Mouse (Mus musculus) intestine, postnatal 0 days (tissue): ENCODE results near the gene Igf1. TPM values are rescaled to one million over a fixed set of nuclear protein-coding genes. Genes with fewer than 3 reads are reported as not detected.

ENCODE experiments used
- ATAC-seq: fragments of 200-750 bp; cut with Nextera tagmentation; 2 replicates; pipeline ENCODE4 v1.8.0; 2017; ENCODE audit warnings: mild to moderate bottlenecking, moderate TSS enrichment, moderate library complexity
- H3K27ac ChIP-seq: fragments of 300-500 bp; sonication (generic); 2 replicates; pipeline ENCODE4 v1.5.1; 2014; ENCODE audit warnings: mild to moderate bottlenecking, low read depth, low read length, moderate library complexity
- H3K27me3 ChIP-seq: fragments of 300-500 bp; sonication (generic); replicated peaks from 2 replicates; pipeline ENCODE4 v1.6.1; 2014; ENCODE audit warnings: low read length, mixed read lengths; ENCODE audit not compliant: control insufficient read depth, insufficient read depth
- H3K36me3 ChIP-seq: fragments of 300-500 bp; sonication (generic); 2 replicates; pipeline ENCODE4 v1.6.1; 2014; ENCODE audit warnings: mild to moderate bottlenecking, moderate library complexity; ENCODE audit not compliant: control insufficient read depth, insufficient read depth
- H3K4me1 ChIP-seq: fragments of 300-500 bp; sonication (generic); replicated peaks from 2 replicates; pipeline ENCODE4 v1.6.1; 2014; ENCODE audit warnings: antibody characterized with exemption, low read length, mixed read lengths; ENCODE audit not compliant: control insufficient read depth, insufficient read depth
- H3K4me2 ChIP-seq: fragments of 300-500 bp; sonication (generic); replicated peaks from 2 replicates; pipeline ENCODE4 v1.6.1; 2014; ENCODE audit warnings: low read depth, mild to moderate bottlenecking, moderate library complexity
- H3K4me3 ChIP-seq: fragments of 300-500 bp; sonication (generic); 2 replicates; pipeline ENCODE4 v1.5.1; 2014; ENCODE audit warnings: low read depth, low read length
- H3K9ac ChIP-seq: fragments of 300-500 bp; sonication (generic); 2 replicates; pipeline ENCODE4 v1.6.1; 2014; ENCODE audit warnings: mild to moderate bottlenecking, low read depth, low read length
- H3K9me3 ChIP-seq: fragments of 300-500 bp; sonication (generic); 2 replicates; pipeline ENCODE4 v1.6.1; 2016; ENCODE audit warnings: mixed run types; ENCODE audit not compliant: control insufficient read depth
- CTCF ChIP-seq: sonication (generic); IDR thresholded peaks from 2 replicates; pipeline ENCODE4 v1.5.1; 2016; ENCODE audit warnings: low read depth, mild to moderate bottlenecking, control low read depth, antibody characterized with exemption, moderate library complexity
- WGBS: fragments of 180-500 bp; shearing (Covaris S2); extraction: QIAGEN DNeasy Blood & Tissue Kit; methylation state at CpG from one replicate; pipeline ENCODE4 v1.1.7; 2014; 5-methylcytosine and 5-hydroxymethylcytosine counted together
- polyA plus RNA-seq: library from polyadenylated mRNA; unstranded; fragments of >200 nt; fragmentation: Nextera tagmentation; extraction: Ambion mirVana; gene quantifications from 2 replicates; pipeline ENCODE4 v1.2.1, GENCODE M21; 2015

Igf1 gene
- polyA plus RNA-seq, 1 experiment from 2014 or later = 13.3 TPM

DNA sequence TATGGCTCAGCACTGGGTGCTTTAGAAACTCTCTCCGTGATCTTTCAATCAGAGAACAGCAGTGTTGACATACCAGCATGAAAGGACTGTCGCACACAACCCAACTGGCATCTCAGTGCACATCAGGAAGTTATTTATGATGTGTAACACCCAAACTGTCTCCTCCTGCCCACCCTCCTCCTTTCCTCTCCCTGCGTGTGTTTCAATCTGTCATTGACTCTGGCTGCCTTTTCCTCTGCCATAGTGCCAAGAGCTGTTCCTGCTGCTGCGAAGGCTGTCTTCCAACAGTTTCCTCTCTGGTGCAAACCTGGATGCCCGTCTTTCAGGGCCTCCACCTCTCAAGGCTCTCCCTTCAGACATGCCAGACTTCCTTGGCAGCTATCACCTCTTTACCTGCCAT is 46.3 kb downstream of the Igf1 start:
- Histone ChIP-seq H3K4me2 (no peak overlapping the region), H3K9me3 (no peaks in the 10 kb centered on the region), H3K27me3 (no peaks in the 10 kb centered on the region), H3K9ac (no peak overlapping the region), H3K4me3 (no peak overlapping the region), H3K36me3 (no peaks in the 10 kb centered on the region), H3K4me1 (no peaks in the 10 kb centered on the region), H3K27ac (no peak overlapping the region)
- ATAC-seq = no peak
- no peak for TF ChIP-seq CTCF
- 50% methylated on average over 5 of the region's 5 CpGs for WGBS

DNA sequence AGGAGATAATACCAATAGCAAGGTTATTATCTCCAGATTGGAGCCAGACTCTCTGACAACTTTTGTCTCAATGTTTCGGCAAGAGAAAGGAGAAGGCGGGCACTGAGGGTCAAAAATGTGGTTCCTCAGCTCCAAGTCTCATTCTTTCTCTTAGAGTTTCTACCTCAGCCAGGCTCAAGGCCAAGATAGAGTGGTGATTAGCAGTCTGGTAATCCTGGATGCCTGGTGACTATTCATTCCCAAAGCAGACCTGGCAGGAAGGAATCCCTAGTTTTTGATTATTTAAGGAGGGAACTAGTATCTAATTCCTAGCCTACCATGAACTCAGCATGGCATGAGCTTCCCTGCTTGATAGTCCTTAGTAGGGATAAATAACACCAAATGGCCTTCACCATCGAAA is 47.0 kb downstream of the Igf1 start:
- H3K4me2 ChIP-seq = no peak overlapping the region
- TF ChIP-seq CTCF = no peak
- H3K9me3 ChIP-seq = no peaks in the 10 kb centered on the region
- H3K27me3 ChIP-seq = no peaks in the 10 kb centered on the region
- H3K27ac ChIP-seq = no peak overlapping the region
- H3K9ac ChIP-seq = no peak overlapping the region
- no peaks in the 10 kb centered on the region for H3K36me3 ChIP-seq
- H3K4me1 ChIP-seq = no peaks in the 10 kb centered on the region
- H3K4me3 ChIP-seq = no peak overlapping the region
- no peak for ATAC-seq
- 84% methylated on average over 3 of the region's 3 CpGs for WGBS

DNA sequence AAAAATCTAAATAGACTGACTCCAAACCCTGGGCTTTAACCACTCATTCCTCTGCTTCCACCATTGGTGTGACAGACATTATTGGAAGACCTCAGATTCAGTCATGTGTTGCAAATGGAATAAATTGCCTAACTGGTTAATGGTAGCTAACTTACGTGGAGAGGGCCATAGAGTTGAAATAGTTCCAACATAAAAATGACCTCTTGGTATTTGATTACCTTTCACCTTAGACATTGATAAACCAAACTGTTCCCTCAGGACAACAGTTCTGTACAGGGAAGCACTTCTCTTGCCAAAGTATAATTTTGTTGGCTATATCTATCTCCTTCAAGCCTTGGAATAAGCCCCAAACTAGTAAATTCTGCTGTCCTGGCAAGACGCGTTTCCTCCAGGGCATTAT is 48.1 kb downstream of the Igf1 start:
- Histone ChIP-seq H3K4me3 (no peak overlapping the region), H3K27me3 (no peaks in the 10 kb centered on the region), H3K9ac (no peak overlapping the region), H3K27ac (no peak overlapping the region), H3K4me2 (no peak overlapping the region), H3K36me3 (no peaks in the 10 kb centered on the region), H3K4me1 (no peaks in the 10 kb centered on the region), H3K9me3 (no peaks in the 10 kb centered on the region)
- TF ChIP-seq CTCF = no peak
- WGBS = 86% methylated on average over 3 of the region's 3 CpGs
- ATAC-seq = no peak

DNA sequence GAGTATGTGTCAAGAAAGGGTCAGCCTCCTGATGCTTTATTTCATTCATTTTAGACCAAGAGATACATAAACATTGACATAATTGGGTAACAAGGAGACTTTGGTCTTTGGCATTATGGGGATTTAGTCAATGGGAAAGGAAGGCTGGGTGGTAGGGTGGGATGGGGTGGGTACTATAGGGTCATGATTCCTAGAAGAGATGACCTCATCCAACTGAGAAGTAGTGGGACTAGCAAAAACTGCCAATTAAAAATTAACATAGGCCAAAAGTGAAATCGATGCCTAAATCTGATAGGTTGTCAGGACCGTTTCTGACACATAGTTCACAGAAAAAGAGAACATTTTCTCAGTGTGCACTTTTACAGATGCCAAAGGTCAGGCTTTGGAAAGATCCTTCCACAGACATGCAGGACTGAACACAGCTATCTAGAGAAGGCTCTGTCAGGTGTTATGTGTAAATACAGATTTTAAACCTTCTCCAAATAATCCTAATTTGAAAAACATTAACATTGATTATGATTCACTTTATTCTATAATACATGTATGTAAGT is 48.8 kb downstream of the Igf1 start:
- H3K36me3 ChIP-seq = no peaks in the 10 kb centered on the region
- no peak overlapping the region for H3K4me3 ChIP-seq
- no peak overlapping the region for H3K9ac ChIP-seq
- no peak for TF ChIP-seq CTCF
- WGBS = 87% methylated on average over 2 of the region's 2 CpGs
- H3K4me2 ChIP-seq = no peak overlapping the region
- no peaks in the 10 kb centered on the region for H3K9me3 ChIP-seq
- H3K4me1 ChIP-seq = no peaks in the 10 kb centered on the region
- no peak overlapping the region for H3K27ac ChIP-seq
- no peak for ATAC-seq
- no peaks in the 10 kb centered on the region for H3K27me3 ChIP-seq

DNA sequence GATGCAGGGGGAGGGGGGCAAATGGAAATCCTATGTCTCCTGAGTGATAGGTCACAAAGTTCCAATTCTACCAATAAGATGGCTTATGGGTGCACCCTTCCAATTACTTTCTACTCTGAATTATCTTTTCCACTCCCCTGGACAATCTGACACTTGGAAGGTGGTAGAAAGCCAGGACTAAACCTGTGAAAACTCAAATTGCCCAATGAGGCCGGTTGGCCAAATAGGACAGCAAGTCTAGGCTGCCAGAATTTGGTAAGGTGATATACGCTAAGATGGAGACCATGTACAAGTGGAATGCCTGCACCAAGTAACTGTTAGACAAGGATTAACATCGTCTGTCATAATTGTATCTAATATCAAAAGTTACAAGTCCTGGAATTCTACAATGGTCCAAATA is 55.8 kb downstream of the Igf1 start:
- no peak overlapping the region for H3K4me3 ChIP-seq
- ATAC-seq = no peak
- no peak overlapping the region for H3K27ac ChIP-seq

DNA sequence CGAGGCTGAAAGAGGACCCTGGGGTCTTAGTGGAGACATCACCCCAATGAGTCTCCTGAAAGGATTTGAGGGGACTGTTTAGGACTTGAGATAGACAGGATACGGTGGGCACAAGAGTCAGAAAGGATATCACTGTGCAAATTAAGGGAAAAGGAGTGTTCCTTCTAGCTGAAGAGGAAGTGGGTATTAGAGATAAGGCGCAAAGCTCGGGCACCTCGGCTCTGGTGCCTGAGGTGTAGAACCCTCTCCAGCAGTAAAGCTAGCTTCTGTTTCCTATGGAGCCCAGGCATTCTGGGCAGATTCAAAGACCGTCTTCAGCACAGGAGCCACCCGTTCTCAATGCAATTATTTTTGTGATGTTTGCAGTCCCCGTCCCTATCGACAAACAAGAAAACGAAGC is 56.9 kb downstream of the Igf1 start:
- Histone ChIP-seq H3K9me3 (no peaks in the 10 kb centered on the region), H3K4me1 (no peaks in the 10 kb centered on the region), H3K27me3 (no peaks in the 10 kb centered on the region), H3K4me2 (peak overlapping the region; percentile 45), H3K27ac (no peak overlapping the region), H3K4me3 (0 out of 2 replicates have a peak overlapping the region, but pooled peaks have one; percentile 4), H3K9ac (no peak overlapping the region), H3K36me3 (no peaks in the 10 kb centered on the region)
- no peak for TF ChIP-seq CTCF
- ATAC-seq = no peak
- WGBS = 43% methylated on average over 10 of the region's 10 CpGs

More for the DNA sequence above, 55.8 kb downstream of the Igf1 start:
- no peaks in the 10 kb centered on the region for H3K9me3 ChIP-seq
- H3K27me3 ChIP-seq = no peaks in the 10 kb centered on the region
- no peak overlapping the region for H3K4me2 ChIP-seq
- H3K36me3 ChIP-seq = no peaks in the 10 kb centered on the region
- H3K4me1 ChIP-seq = no peaks in the 10 kb centered on the region
- WGBS = 91% methylated on average over 3 of the region's 3 CpGs
- H3K9ac ChIP-seq = no peak overlapping the region
- TF ChIP-seq CTCF = no peak

DNA sequence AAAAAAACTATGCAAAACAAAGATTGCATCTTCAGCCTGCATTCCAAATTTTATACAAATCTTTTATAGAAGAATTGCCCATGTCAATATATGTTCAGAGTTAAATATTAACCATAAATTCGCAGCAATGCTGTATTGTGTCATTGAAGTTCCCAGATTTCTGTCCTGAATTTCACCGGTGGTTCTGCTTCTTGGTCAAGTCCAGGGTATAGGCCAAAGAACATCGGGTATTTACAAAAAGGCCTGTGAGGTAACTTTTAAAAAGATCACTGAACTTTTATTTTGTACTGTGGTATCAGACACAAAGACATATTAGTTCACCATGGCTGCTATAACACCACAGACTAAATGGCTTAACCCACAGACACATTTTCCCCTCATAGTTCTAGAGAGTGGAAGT is 57.7 kb downstream of the Igf1 start:
- WGBS = 46% methylated on average over 3 of the region's 3 CpGs
- no peak for TF ChIP-seq CTCF
- ATAC-seq = no peak

More for the DNA sequence above, 57.7 kb downstream of the Igf1 start:
- Histone ChIP-seq H3K27me3 (no peaks in the 10 kb centered on the region), H3K9ac (no peak overlapping the region), H3K4me1 (no peaks in the 10 kb centered on the region), H3K36me3 (no peaks in the 10 kb centered on the region), H3K4me2 (no peak overlapping the region), H3K4me3 (no peak overlapping the region), H3K9me3 (no peaks in the 10 kb centered on the region), H3K27ac (no peak overlapping the region)
